14 mouse cellular contexts compared by ENCODE assay signal in the genomic region with DNA sequence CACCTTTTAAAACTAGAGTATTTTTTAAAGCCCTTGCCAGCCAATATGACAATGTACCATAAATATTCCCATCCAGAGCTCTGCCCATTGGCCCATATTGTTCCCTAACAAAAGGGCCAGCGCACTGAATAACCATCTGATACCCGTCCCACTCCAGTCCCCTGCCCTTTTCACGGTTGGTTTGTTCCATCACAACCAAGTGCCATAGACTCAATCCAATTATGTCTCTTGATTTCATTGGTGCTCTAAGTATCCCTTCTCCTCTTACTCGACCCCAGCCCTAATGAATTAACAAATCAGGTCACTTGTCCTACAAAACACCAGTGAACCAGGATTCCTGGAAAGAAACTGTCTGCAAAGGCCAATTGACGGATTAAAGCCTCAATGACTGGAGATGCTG. TPM values are rescaled to one million over a fixed set of nuclear protein-coding genes. Genes with fewer than 3 reads are reported as not detected.
A peak's percentile ranks its signal among the peaks of the same experiment; 100 is the strongest.
DNase-seq lines count a peak whose midpoint lies in the region; ATAC-seq and TF ChIP-seq lines count a peak whose summit lies in the region.
"Had no signal": no experiment of that assay in that cellular context is flagged by ENCODE, and none has a peak within 500 bp of the region (broad histone marks: within the 10 kb centered on the region; RNA-seq: fewer than 3 reads in every experiment).

No protein-coding gene starts in this region.

- 8% methylated on average over 5 of the region's 5 CpGs for WGBS in forebrain, embryonic 10.5 days
- WGBS in forebrain, embryonic 14.5 days, result 6% methylated on average over 5 of the region's 5 CpGs
- WGBS in liver, embryonic 13.5 days (ENCODE audit: insufficient replicate concordance), result 61% methylated on average over 5 of the region's 5 CpGs

- peak; percentile 51 for DNase-seq in forebrain, embryonic 10.5 days (ENCODE audit: extremely low spot score, low spot score)
- DNase-seq in forebrain, embryonic 14.5 days (ENCODE audit: low spot score), result no peak
- DNase-seq in liver, embryonic 13.5 days, result no peak
- DNase-seq in liver, result no peak
- peak; percentile 14 for DNase-seq in embryo, embryonic 9.5 days (ENCODE audit: extremely low spot score)
- no peak for DNase-seq in heart, postnatal 36 days
- no peak for DNase-seq in adrenal gland, adult 8-10 months

- no peak for ATAC-seq in forebrain, embryonic 14.5 days
- ATAC-seq in liver, embryonic 13.5 days (ENCODE audit: low read depth), result no peak
- ATAC-seq: forebrain, embryonic 16.5 days had no signal

- H3K4me1 ChIP-seq in forebrain, embryonic 10.5 days, result peaks cover 45% of the 10 kb centered on the region
- H3K4me1 ChIP-seq in forebrain, embryonic 14.5 days (ENCODE audit: control insufficient read depth, insufficient read depth, low read length), result peaks cover 7% of the 10 kb centered on the region
- H3K4me1 ChIP-seq in liver, embryonic 13.5 days (replicated peaks), result peaks cover 45% of the 10 kb centered on the region
- no peaks in the 10 kb centered on the region for H3K4me1 ChIP-seq in ES-Bruce4 (ENCODE audit: control insufficient read depth, insufficient read depth, low read length)

- H3K9ac ChIP-seq in forebrain, embryonic 14.5 days (ENCODE audit: low read length), result no peak overlapping the region
- H3K9ac ChIP-seq in liver, embryonic 13.5 days, result 0 out of 2 replicates have a peak overlapping the region, but pooled peaks have one; percentile 76
- peak overlapping the region; percentile 64; the same call in 1 of the 2 replicates for H3K9ac ChIP-seq in ES-Bruce4 (ENCODE audit: low read depth, poor library complexity, severe bottlenecking)
- H3K9ac ChIP-seq: heart, embryonic 12.5 days had no signal

- no peak for TF ChIP-seq CTCF in ES-Bruce4 (IDR thresholded peaks at IDR 0.05; ENCODE audit: low read depth, low read length)

- no peak for TF ChIP-seq EP300 in ES-Bruce4 (IDR thresholded peaks at IDR 0.05; ENCODE audit: insufficient read depth, low read depth, low read length)

- H3K27ac ChIP-seq in forebrain, embryonic 10.5 days, result no peak overlapping the region
- no peak overlapping the region for H3K27ac ChIP-seq in forebrain, embryonic 14.5 days (ENCODE audit: low read depth, low read length)
- H3K27ac ChIP-seq in liver, embryonic 13.5 days, result no peak overlapping the region
- no peak overlapping the region for H3K27ac ChIP-seq in ES-Bruce4 (ENCODE audit: insufficient read depth, low read length)
- H3K27ac ChIP-seq: embryonic facial prominence, embryonic 15.5 days; hindbrain, embryonic 13.5 days; limb, embryonic 13.5 days had no signal

- no peaks in the 10 kb centered on the region for H3K9me3 ChIP-seq in forebrain, embryonic 10.5 days
- no peaks in the 10 kb centered on the region for H3K9me3 ChIP-seq in forebrain, embryonic 14.5 days (replicated peaks; ENCODE audit: control insufficient read depth, low read length)
- no peaks in the 10 kb centered on the region for H3K9me3 ChIP-seq in liver, embryonic 13.5 days (replicated peaks)
- no peaks in the 10 kb centered on the region for H3K9me3 ChIP-seq in ES-Bruce4 (replicated peaks; ENCODE audit: control insufficient read depth, insufficient read depth, low read length, poor library complexity, severe bottlenecking)
- H3K9me3 ChIP-seq: embryonic facial prominence, embryonic 15.5 days; heart, embryonic 12.5 days; hindbrain, embryonic 13.5 days; limb, embryonic 13.5 days had no signal

- TF ChIP-seq POLR2A in ES-Bruce4 (IDR thresholded peaks at IDR 0.05; ENCODE audit: insufficient read depth, low read length), result no peak

- H3K36me3 ChIP-seq in forebrain, embryonic 10.5 days (replicated peaks), result peaks cover 7% of the 10 kb centered on the region
- H3K36me3 ChIP-seq in forebrain, embryonic 14.5 days (ENCODE audit: control insufficient read depth, insufficient read depth, low read length), result no peaks in the 10 kb centered on the region
- H3K36me3 ChIP-seq in liver, embryonic 13.5 days, result peaks cover 15% of the 10 kb centered on the region
- H3K36me3 ChIP-seq in ES-Bruce4 (ENCODE audit: control insufficient read depth, insufficient read depth, low read length, poor library complexity, severe bottlenecking), result peaks cover 4% of the 10 kb centered on the region; the same call in 1 of the 2 replicates
- H3K36me3 ChIP-seq: hindbrain, embryonic 13.5 days had no signal

- H3K27me3 ChIP-seq in forebrain, embryonic 10.5 days (ENCODE audit: poor library complexity, severe bottlenecking), result peaks cover 34% of the 10 kb centered on the region
- no peaks in the 10 kb centered on the region for H3K27me3 ChIP-seq in forebrain, embryonic 14.5 days (replicated peaks; ENCODE audit: control insufficient read depth, insufficient read depth, low read length)
- no peaks in the 10 kb centered on the region for H3K27me3 ChIP-seq in liver, embryonic 13.5 days
- H3K27me3 ChIP-seq in ES-Bruce4 (ENCODE audit: control insufficient read depth, insufficient read depth, low read length, poor library complexity, severe bottlenecking), result no peaks in the 10 kb centered on the region
- H3K27me3 ChIP-seq: embryonic facial prominence, embryonic 15.5 days; heart, embryonic 12.5 days; hindbrain, embryonic 13.5 days; limb, embryonic 13.5 days had no signal

- peak overlapping the region; percentile 95 for H3K4me3 ChIP-seq in forebrain, embryonic 10.5 days
- no peak overlapping the region for H3K4me3 ChIP-seq in forebrain, embryonic 14.5 days (ENCODE audit: low read depth, low read length)
- H3K4me3 ChIP-seq in liver, embryonic 13.5 days (replicated peaks), result peak overlapping the region; percentile 93; the same call in 1 of the 2 replicates
- H3K4me3 ChIP-seq in ES-Bruce4 (ENCODE audit: low read depth, low read length), result no peak overlapping the region

- H3K4me2 ChIP-seq in forebrain, embryonic 14.5 days (ENCODE audit: low read length), result no peak overlapping the region
- H3K4me2 ChIP-seq in liver, embryonic 13.5 days, result 0 out of 2 replicates have a peak overlapping the region, but pooled peaks have one; percentile 91

- intact Hi-C loops in heart, postnatal 36 days (cut with DNase I), result loop anchor here (1.0 to 5.0 kb wide), 4 partner anchors 75 to 279 kb away; no protein-coding TSS in a partner anchor

RNA-seq across cellular contexts. Expression of a gene that starts 1.4 kb away (rescaled TPM):
- 60.5 and 64.4 TPM in 2 replicates for polyA plus RNA-seq in forebrain, embryonic 10.5 days (2016; fragmentation: Nextera tagmentation; extraction: Ambion mirVana)
- 53.8 and 58.5 TPM in 2 replicates for polyA plus RNA-seq in forebrain, embryonic 14.5 days (2014; fragmentation: Nextera tagmentation; extraction: Ambion mirVana)
- 50.1 and 51.5 TPM in 2 replicates for polyA plus RNA-seq in liver, embryonic 13.5 days (2015; fragmentation: Nextera tagmentation; extraction: Ambion mirVana)
- 28.8 and 28.9 TPM in 2 replicates for polyA plus RNA-seq in ES-Bruce4 (2011; ENCODE audit: insufficient read depth, insufficient read length, low read depth, missing spikeins)
- 10 to 100 TPM; 63.0 to 63.2 TPM for total RNA-seq in heart, postnatal 36 days (2021)
- 10 to 100 TPM; 53.4 to 69.1 (median 62.6) TPM for total RNA-seq in adrenal gland, adult 8-10 months (2022)

RNA-seq across cellular contexts. Expression of a gene that starts 20.7 kb away (rescaled TPM):
- 2.2 TPM in 2 replicates for polyA plus RNA-seq in forebrain, embryonic 10.5 days (2016; fragmentation: Nextera tagmentation; extraction: Ambion mirVana)
- 4.8 and 5.3 TPM in 2 replicates for polyA plus RNA-seq in forebrain, embryonic 14.5 days (2014; fragmentation: Nextera tagmentation; extraction: Ambion mirVana)
- polyA plus RNA-seq in liver, embryonic 13.5 days (2015; fragmentation: Nextera tagmentation; extraction: Ambion mirVana), result 1.2 TPM in 2 replicates
- polyA plus RNA-seq in ES-Bruce4 (2011; ENCODE audit: insufficient read depth, insufficient read length, low read depth, missing spikeins), result 6.8 and 8.4 TPM in 2 replicates
- 10 to 100 TPM; 13.3 to 15.0 TPM for total RNA-seq in heart, postnatal 36 days (2021)
- total RNA-seq in adrenal gland, adult 8-10 months (2022), result 10 to 100 TPM; 34.0 to 42.2 (median 35.6) TPM

RNA-seq across cellular contexts. Expression of a gene that starts 21.0 kb away (rescaled TPM):
- 3.6 and 3.8 TPM in 2 replicates for polyA plus RNA-seq in forebrain, embryonic 10.5 days (2016; fragmentation: Nextera tagmentation; extraction: Ambion mirVana)
- 2.5 and 2.8 TPM in 2 replicates for polyA plus RNA-seq in forebrain, embryonic 14.5 days (2014; fragmentation: Nextera tagmentation; extraction: Ambion mirVana)
- 0.08 and 0.14 TPM in 2 replicates for polyA plus RNA-seq in liver, embryonic 13.5 days (2015; fragmentation: Nextera tagmentation; extraction: Ambion mirVana)
- polyA plus RNA-seq in ES-Bruce4 (2011; ENCODE audit: insufficient read depth, insufficient read length, low read depth, missing spikeins), result 0.33 and 0.37 TPM in 2 replicates
- under 1 TPM; 0.19 to 0.33 TPM for total RNA-seq in heart, postnatal 36 days (2021)
- under 1 TPM; 0.38 to 0.99 (median 0.55) TPM for total RNA-seq in adrenal gland, adult 8-10 months (2022)
- total RNA-seq: monocyte, adult 5-6 weeks had no signal

Comparison
In these comparisons a context has a peak if more than half of its experiments do, and no peak if none do; other contexts are left out.
1. DNase-seq: peak in forebrain, embryonic 10.5 days (single experiment) and embryo, embryonic 9.5 days (single experiment); none in forebrain, embryonic 14.5 days (single experiment), liver, embryonic 13.5 days (single experiment), liver (single experiment), heart, postnatal 36 days (0 of 2) and adrenal gland, adult 8-10 months (single experiment).
2. H3K4me3 ChIP-seq: peak in forebrain, embryonic 10.5 days (single experiment) and liver, embryonic 13.5 days (single experiment); none in forebrain, embryonic 14.5 days (single experiment) and ES-Bruce4 (single experiment).